Mouse (Mus musculus): Measurements from ENCODE around the gene Cdh23.
A peak's percentile ranks its signal among the peaks of the same experiment; 100 is the strongest.

Cdh23 gene

GRCm38 (mm10) chr10:60474549-60474948 lies 221.7 kb downstream of the Cdh23 start:
- no peak for DNase-seq (ENCODE audit: low spot score)

- no peak for DNase-seq (ENCODE audit: low spot score)
Measured at GRCm38 (mm10) chr10:60473782-60474322, 222.4 kb downstream of the Cdh23 start.

GRCm38 (mm10) chr10:60467752-60468151 lies 228.5 kb downstream of the Cdh23 start:
- no peak for DNase-seq (ENCODE audit: low spot score)

GRCm38 (mm10) chr10:60463953-60464647 lies 232.2 kb downstream of the Cdh23 start:
- DNase-seq (ENCODE audit: low spot score): no peak

GRCm38 (mm10) chr10:60456662-60457397 lies 239.5 kb downstream of the Cdh23 start:
- no peak for DNase-seq (ENCODE audit: low spot score)

- no peak for DNase-seq (ENCODE audit: low spot score)
Measured at GRCm38 (mm10) chr10:60455193-60455592, 241.1 kb downstream of the Cdh23 start.

- DNase-seq (ENCODE audit: low spot score): no peak
Measured at GRCm38 (mm10) chr10:60447186-60447585, 249.1 kb downstream of the Cdh23 start.

GRCm38 (mm10) chr10:60445031-60445593 lies 251.2 kb downstream of the Cdh23 start:
- no peak for DNase-seq (ENCODE audit: low spot score)

- no peak for DNase-seq (ENCODE audit: low spot score)
Measured at GRCm38 (mm10) chr10:60443078-60443477, 253.2 kb downstream of the Cdh23 start.

GRCm38 (mm10) chr10:60442321-60442720 lies 254.0 kb downstream of the Cdh23 start:
- no peak for DNase-seq (ENCODE audit: low spot score)

GRCm38 (mm10) chr10:60432679-60433078 lies 263.6 kb downstream of the Cdh23 start:
- DNase-seq (ENCODE audit: low spot score): no peak

- no peak for DNase-seq (ENCODE audit: low spot score)
Measured at GRCm38 (mm10) chr10:60430591-60430990, 265.7 kb downstream of the Cdh23 start.

- DNase-seq (ENCODE audit: low spot score): no peak
Measured at GRCm38 (mm10) chr10:60430001-60430400, 266.3 kb downstream of the Cdh23 start.

GRCm38 (mm10) chr10:60422756-60423155 lies 273.5 kb downstream of the Cdh23 start:
- no peak for DNase-seq (ENCODE audit: low spot score)

GRCm38 (mm10) chr10:60419624-60420023 lies 276.7 kb downstream of the Cdh23 start:
- DNase-seq (ENCODE audit: low spot score): no peak

GRCm38 (mm10) chr10:60418137-60418536 lies 278.2 kb downstream of the Cdh23 start:
- DNase-seq (ENCODE audit: low spot score): peak; percentile 31

GRCm38 (mm10) chr10:60417041-60417440 lies 279.2 kb downstream of the Cdh23 start:
- no peak for DNase-seq (ENCODE audit: low spot score)

- DNase-seq (ENCODE audit: low spot score): no peak
Measured at GRCm38 (mm10) chr10:60413756-60414155, 282.5 kb downstream of the Cdh23 start.

GRCm38 (mm10) chr10:60411794-60412193 lies 284.5 kb downstream of the Cdh23 start:
- no peak for DNase-seq (ENCODE audit: low spot score)

GRCm38 (mm10) chr10:60407831-60408230 lies 288.5 kb downstream of the Cdh23 start:
- peak; percentile 62 for DNase-seq (ENCODE audit: low spot score)

- no peak for DNase-seq (ENCODE audit: low spot score)
Measured at GRCm38 (mm10) chr10:60405460-60406177, 290.7 kb downstream of the Cdh23 start.
